Mouse (Mus musculus) midbrain, embryonic 13.5 days (tissue): ENCODE data around the gene Heca. TPM values are rescaled to one million over a fixed set of nuclear protein-coding genes. Genes with fewer than 3 reads are reported as not detected.
"Not testable (repeated sequence)": the region's sequence is repeated elsewhere in the genome, so short reads cannot be mapped to it uniquely, and the experiment has no call there.

ENCODE experiments used
- ATAC-seq: fragments of 200-750 bp; cut with Nextera tagmentation; 2 replicates; pipeline ENCODE4 v1.8.0; 2017; ENCODE audit warnings: mild to moderate bottlenecking, moderate TSS enrichment, moderate library complexity
- H3K27ac ChIP-seq: fragments of 300-500 bp; sonication (generic); 2 replicates; pipeline ENCODE4 v1.5.1; 2015; ENCODE audit warnings: inconsistent platforms, mild to moderate bottlenecking, moderate library complexity
- H3K27me3 ChIP-seq: fragments of 300-500 bp; sonication (generic); 2 replicates; pipeline ENCODE4 v1.6.1; 2015; ENCODE audit warnings: mild to moderate bottlenecking, inconsistent platforms
- H3K36me3 ChIP-seq: fragments of 300-500 bp; sonication (generic); 2 replicates; pipeline ENCODE4 v1.6.1; 2015; ENCODE audit warnings: mild to moderate bottlenecking, inconsistent platforms
- H3K4me1 ChIP-seq: fragments of 300-500 bp; sonication (generic); replicated peaks from 2 replicates; pipeline ENCODE4 v1.6.1; 2015; ENCODE audit warnings: inconsistent platforms
- H3K4me2 ChIP-seq: fragments of 300-500 bp; sonication (generic); replicated peaks from 2 replicates; pipeline ENCODE4 v1.6.1; 2015; ENCODE audit warnings: moderate library complexity, mild to moderate bottlenecking, inconsistent platforms
- H3K4me3 ChIP-seq: fragments of 300-500 bp; sonication (generic); replicated peaks from 2 replicates; pipeline ENCODE4 v1.5.1; 2015; ENCODE audit warnings: mild to moderate bottlenecking, inconsistent platforms
- H3K9ac ChIP-seq: fragments of 300-500 bp; sonication (generic); replicated peaks from 2 replicates; pipeline ENCODE4 v1.6.1; 2015; ENCODE audit warnings: mild to moderate bottlenecking, inconsistent platforms
- H3K9me3 ChIP-seq: fragments of 300-500 bp; sonication (generic); 2 replicates; pipeline ENCODE4 v1.6.1; 2016; ENCODE audit warnings: mild to moderate bottlenecking, inconsistent platforms
- WGBS: fragments of 180-500 bp; shearing (Covaris S2); methylation state at CpG from one replicate; pipeline ENCODE4 v1.1.7; 2015; 5-methylcytosine and 5-hydroxymethylcytosine counted together
- polyA plus RNA-seq: library from polyadenylated mRNA; unstranded; fragments of >200 nt; fragmentation: Nextera tagmentation; extraction: Ambion mirVana; gene quantifications from 2 replicates; pipeline ENCODE4 v1.2.1, GENCODE M21; 2015

The Heca gene
- polyA plus RNA-seq: 4.3 and 5.7 TPM in 2 replicates

DNA sequence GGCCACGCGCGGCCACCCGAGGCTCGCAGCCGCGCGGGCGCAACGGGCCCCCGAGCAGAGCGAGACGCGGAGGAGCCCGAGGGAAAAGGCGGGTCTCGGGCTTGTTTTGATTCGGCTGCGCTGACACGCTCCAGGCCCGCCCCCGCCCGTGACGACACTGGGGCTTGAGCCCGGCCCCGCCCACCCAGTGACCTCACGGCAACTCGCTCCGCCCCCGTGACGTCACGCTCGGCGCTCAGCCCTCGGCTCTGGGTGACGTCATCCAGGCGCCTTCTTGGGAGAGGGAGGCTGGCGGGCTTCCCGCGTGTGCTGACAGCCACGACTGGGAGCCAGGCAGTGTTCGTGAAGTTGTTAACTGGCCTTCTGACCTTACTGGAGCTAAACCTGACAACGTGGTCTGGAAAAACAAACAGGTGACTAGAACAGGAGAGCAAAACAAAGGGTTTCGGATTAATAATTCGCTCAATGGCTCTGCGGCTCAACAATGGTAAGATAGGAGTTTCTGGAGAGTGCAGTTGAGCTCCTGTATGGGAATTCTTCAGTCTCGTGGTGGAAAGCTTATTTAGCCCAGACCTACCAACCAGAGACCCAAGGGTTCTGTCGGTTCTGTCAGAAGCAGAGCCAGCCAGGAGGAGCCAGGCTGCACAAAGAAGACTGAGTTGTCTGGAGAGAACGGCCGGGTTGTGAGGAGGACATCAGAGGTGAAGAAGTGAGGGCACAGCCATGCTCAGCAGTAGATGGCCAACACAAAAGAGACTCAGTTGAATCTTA lies at the start of gene Heca:
Gene Heca, minus strand, starts transcription at position 108 of the 771 bp plus-strand sequence.
- Histone ChIP-seq H3K27ac (peak within 1 kb of the TSS; percentile 92), H3K9me3 (no peaks in the 10 kb centered on the region), H3K4me1 (peaks cover 19% of the 10 kb centered on the region), H3K27me3 (no peaks in the 10 kb centered on the region), H3K9ac (peak within 1 kb of the TSS; percentile 90), H3K4me3 (peak within 1 kb of the TSS; percentile 82), H3K4me2 (peak within 1 kb of the TSS; percentile 63), H3K36me3 (no peaks in the 10 kb centered on the region)
- 9% methylated on average over 50 of the region's 50 CpGs for WGBS
- peak; percentile 97 for ATAC-seq

DNA sequence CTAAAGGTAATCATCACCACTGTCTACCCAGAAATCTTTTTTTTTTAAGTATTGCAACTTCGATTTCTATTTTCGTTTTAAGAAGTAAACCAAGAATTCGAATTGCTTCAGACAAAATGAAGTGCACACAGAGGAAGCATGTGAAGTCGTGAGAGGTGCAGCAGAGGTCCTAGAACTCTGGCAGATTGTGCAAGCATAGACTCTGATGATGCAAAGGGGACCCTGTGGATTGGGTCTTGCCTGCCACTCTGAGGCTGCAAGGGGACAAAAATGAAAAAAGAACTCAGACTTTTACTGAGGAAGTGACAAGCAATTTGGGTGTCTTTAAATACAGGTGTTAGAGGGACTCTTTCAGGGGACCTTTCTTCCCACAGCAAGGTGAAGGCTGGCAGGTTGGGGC lies 42.7 kb upstream of the Heca start:
- H3K4me1 ChIP-seq: no peaks in the 10 kb centered on the region
- H3K4me3 ChIP-seq: no peak overlapping the region
- H3K36me3 ChIP-seq: no peaks in the 10 kb centered on the region
- WGBS: 93% methylated on average over 4 of the region's 4 CpGs
- H3K9me3 ChIP-seq: no peaks in the 10 kb centered on the region
- no peak overlapping the region for H3K9ac ChIP-seq
- no peak overlapping the region for H3K4me2 ChIP-seq
- no peak for ATAC-seq
- H3K27ac ChIP-seq: no peak overlapping the region
- H3K27me3 ChIP-seq: no peaks in the 10 kb centered on the region

DNA sequence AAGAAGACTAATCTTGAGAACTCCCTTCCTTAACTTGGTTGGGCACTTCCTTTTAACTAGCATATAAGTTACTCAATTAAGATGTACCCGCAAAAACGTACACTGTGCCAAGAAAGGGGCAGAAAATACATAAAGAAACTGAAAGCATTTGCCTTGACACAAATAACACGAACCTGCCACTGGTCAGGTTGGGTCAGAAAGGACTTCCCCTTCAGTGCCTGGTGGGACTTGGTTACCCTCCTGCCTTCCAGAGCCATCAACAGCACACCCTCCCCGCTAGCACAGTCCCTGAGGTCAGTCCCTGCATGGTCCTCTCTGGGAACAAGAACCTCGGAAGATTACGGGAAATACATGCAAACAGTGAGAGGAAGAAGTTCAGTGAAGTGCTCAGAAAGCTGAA lies 41.3 kb upstream of the Heca start:
- no peak overlapping the region for H3K9ac ChIP-seq
- no peaks in the 10 kb centered on the region for H3K36me3 ChIP-seq
- H3K27me3 ChIP-seq: no peaks in the 10 kb centered on the region
- 70% methylated on average over 6 of the region's 6 CpGs for WGBS
- no peak overlapping the region for H3K4me3 ChIP-seq
- no peaks in the 10 kb centered on the region for H3K9me3 ChIP-seq
- no peak for ATAC-seq
- H3K4me1 ChIP-seq: no peaks in the 10 kb centered on the region
- H3K4me2 ChIP-seq: no peak overlapping the region
- H3K27ac ChIP-seq: no peak overlapping the region

DNA sequence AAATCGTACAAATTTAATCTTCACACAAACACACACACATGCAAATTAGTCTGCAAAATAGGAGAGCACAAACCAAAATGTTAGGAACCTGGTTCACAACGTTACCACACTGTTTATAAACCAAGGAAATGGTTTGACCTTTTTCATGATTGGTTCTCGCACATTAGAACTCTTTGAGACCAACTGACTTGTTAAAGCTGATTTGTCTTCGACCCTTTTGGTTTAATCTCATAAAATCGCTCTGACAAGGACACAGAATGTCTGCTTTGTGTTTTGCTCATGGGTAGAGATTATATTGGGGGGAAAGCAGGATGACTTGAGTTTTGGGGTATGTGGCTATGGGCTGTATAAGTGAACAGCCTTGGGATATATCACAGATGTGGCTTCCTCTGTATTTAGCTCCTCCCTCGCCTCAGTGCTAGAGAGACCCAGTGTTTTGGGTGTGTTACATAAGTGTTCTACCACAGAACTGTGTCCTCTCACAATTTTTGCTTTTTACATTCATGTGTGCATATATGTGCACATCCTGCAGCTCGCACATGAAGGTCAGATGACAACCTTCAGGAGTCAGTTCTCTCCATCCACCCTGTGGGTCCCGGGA lies 40.1 kb upstream of the Heca start:
- H3K27me3 ChIP-seq: no peaks in the 10 kb centered on the region
- no peak overlapping the region for H3K27ac ChIP-seq
- no peak overlapping the region for H3K9ac ChIP-seq
- no peaks in the 10 kb centered on the region for H3K9me3 ChIP-seq
- 86% methylated on average over 8 of the region's 8 CpGs for WGBS
- no peak overlapping the region for H3K4me2 ChIP-seq
- no peak for ATAC-seq
- H3K4me3 ChIP-seq: no peak overlapping the region
- H3K36me3 ChIP-seq: no peaks in the 10 kb centered on the region
- no peaks in the 10 kb centered on the region for H3K4me1 ChIP-seq

DNA sequence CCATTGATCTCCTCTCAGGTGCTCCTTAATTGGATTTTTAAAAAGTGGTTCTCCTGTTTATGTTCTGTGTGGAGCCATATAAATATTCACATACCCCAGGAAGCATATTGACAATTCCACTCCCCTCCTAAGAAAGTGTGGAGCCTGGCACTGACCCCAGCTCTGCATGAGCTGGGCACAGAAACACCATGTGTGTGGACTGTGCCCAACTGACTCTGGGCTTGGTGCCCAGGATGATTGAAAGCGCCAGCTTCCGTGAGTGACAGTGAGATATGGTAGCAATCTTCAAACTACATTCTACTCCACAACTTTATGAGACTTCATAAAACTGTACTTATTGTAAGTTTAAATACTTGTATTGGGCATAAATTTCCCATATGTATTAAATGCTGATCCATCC lies 35.4 kb upstream of the Heca start:
- Histone ChIP-seq H3K27ac (no peak overlapping the region), H3K27me3 (no peaks in the 10 kb centered on the region), H3K4me3 (no peak overlapping the region), H3K4me1 (no peaks in the 10 kb centered on the region), H3K36me3 (no peaks in the 10 kb centered on the region), H3K9ac (no peak overlapping the region), H3K9me3 (no peaks in the 10 kb centered on the region), H3K4me2 (no peak overlapping the region)
- no peak for ATAC-seq
- 87% methylated on average over 2 of the region's 2 CpGs for WGBS

DNA sequence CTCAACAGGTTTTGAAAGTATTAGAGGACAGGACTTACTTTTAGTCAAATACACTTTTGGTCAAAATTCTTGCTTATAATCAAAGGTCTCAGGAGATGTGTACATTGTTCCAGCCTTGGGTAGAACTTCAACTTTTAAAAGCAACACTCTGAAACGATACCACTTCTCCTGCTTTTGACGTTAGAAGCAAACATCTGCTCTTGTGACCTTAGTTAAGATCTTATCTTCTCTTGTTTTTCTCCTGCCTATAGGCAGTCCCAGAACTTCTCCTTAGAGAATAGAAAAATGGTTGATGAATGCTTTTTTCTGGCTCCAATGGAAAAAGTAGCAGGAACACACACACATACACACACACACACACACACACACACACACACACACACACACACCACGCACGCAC lies 18.2 kb upstream of the Heca start:
- WGBS: 84% methylated on average over 4 of the region's 4 CpGs
- Histone ChIP-seq H3K27ac (no peak overlapping the region), H3K27me3 (no peaks in the 10 kb centered on the region), H3K4me2 (no peak overlapping the region), H3K36me3 (no peaks in the 10 kb centered on the region), H3K9me3 (no peaks in the 10 kb centered on the region), H3K4me3 (no peak overlapping the region), H3K4me1 (no peaks in the 10 kb centered on the region), H3K9ac (no peak overlapping the region)
- ATAC-seq: no peak

DNA sequence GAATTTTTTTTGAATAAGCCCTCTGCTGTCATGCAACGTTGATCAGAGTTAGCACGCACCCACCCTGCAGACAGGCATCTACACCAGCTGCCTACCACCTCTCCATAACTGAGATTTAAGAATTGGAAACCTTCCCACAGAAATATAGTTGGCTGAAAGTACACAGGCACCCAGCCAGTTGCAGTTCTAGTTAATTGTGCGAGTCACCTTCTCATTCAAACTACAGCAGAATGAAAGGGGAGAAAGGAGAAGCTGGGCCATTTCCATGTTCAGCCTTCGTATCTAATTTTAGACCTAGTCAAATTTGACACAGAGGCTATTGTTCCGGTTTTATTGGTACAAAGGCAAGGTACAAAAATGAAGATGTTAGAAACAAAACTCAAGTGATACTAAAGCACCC lies 2.9 kb upstream of the Heca start:
- H3K4me2 ChIP-seq: no peak overlapping the region
- peaks cover 8% of the 10 kb centered on the region for H3K4me1 ChIP-seq
- H3K9me3 ChIP-seq: no peaks in the 10 kb centered on the region
- no peak overlapping the region for H3K4me3 ChIP-seq
- H3K9ac ChIP-seq: no peak overlapping the region
- H3K27ac ChIP-seq: no peak overlapping the region
- 88% methylated on average over 5 of the region's 5 CpGs for WGBS
- no peaks in the 10 kb centered on the region for H3K27me3 ChIP-seq
- no peaks in the 10 kb centered on the region; the same call in 1 of the 2 replicates for H3K36me3 ChIP-seq
- ATAC-seq: no peak

DNA sequence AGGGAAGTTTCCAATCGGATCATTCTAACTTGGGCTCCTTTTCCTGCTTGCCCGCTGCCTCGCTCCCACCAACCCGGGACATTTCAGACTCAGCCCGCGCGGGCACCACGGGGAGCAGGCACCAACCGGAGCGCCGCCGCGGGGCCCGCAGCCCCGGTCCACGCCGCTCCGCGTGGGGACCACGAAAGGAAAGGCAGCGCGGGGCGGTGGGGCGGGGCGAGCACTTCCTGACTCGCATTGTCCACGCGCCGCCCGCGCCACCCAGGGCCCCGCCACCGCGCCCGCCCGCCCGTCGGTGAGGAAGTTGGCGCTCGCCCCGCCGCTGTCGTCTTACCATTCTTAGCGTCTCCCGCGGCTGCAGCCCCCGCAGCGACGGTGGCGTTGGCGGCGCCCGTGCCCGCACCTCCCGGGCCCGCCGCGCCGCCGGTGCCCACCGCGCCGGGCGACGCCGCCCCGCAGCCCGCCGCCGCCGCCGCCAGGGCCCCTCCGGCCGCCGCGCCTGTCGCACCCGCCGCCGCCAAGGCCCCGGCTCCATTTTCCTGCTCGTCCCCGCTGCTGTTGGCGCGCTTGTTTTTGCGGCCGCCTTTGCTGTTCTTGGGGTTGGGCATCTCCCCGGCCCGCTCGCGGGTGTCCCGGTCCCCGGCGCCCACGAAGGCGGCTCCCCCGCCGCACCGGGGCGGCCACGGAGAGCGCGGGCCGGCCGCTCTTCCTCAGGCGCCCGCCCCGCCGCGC lies 526 bp downstream of the Heca start:
- Histone ChIP-seq H3K27me3 (no peaks in the 10 kb centered on the region), H3K9me3 (no peaks in the 10 kb centered on the region), H3K4me1 (peaks cover 19% of the 10 kb centered on the region), H3K36me3 (no peaks in the 10 kb centered on the region), H3K4me3 (peak overlapping the region; percentile 82), H3K4me2 (peak overlapping the region; percentile 63), H3K27ac (peak overlapping the region; percentile 92), H3K9ac (peak overlapping the region; percentile 90)
- peak; percentile 78 for ATAC-seq
- 1% methylated on average over 77 of the region's 110 CpGs for WGBS

DNA sequence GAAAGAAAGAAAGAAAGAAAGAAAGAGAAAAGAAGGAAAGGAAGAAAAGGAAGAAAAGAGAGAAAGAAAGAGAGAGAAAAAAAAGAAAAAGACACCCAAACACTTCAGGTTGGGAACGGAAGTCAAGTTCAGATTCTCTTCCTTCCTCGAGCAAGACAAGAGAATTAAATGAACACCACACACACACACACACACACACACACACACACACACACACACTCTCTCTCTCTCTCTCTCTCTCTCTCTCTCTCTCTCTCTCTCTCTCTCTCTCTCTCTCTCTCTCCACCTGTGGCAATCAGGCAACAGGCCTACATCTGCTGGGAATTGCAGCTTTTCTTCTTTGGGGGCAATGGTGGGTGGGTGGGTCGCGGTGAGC lies 1.1 kb downstream of the Heca start:
- H3K27me3 ChIP-seq, H3K9me3 ChIP-seq, H3K36me3 ChIP-seq, ATAC-seq: not testable (repeated sequence)
- H3K4me3 ChIP-seq: peak overlapping the region; percentile 82
- 1% methylated on average over 4 of the region's 4 CpGs for WGBS
- peak overlapping the region; percentile 90 for H3K9ac ChIP-seq
- H3K4me2 ChIP-seq: peak overlapping the region; percentile 63
- H3K4me1 ChIP-seq: peaks cover 19% of the 10 kb centered on the region
- H3K27ac ChIP-seq: 0 out of 2 replicates have a peak overlapping the region, but pooled peaks have one; percentile 92

DNA sequence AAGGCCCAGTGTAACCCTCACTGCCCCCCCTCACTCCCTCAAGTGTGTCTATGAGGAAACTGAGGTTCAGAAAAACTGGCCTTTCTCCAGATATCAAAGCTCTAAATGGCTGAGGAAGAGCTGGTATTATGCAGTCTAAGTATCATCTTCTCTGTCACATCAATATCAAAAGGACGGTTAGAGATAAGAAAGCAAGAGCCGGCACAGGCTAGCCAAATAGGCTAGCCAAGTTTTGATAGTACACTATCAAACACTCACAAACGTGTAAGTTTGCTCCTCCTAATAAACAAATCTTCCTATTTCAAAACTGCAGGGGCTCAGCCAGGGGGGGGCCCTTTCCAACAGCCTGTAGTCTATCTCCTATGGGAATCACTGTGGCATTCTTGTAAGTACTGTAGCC lies 1.8 kb downstream of the Heca start:
- H3K4me1 ChIP-seq: peaks cover 19% of the 10 kb centered on the region
- peak overlapping the region; percentile 63 for H3K4me2 ChIP-seq
- 54% methylated on average over 3 of the region's 3 CpGs for WGBS
- ATAC-seq: no peak
- H3K27me3 ChIP-seq: no peaks in the 10 kb centered on the region
- H3K36me3 ChIP-seq: no peaks in the 10 kb centered on the region
- H3K9ac ChIP-seq: peak overlapping the region; percentile 48
- peak overlapping the region; percentile 82 for H3K4me3 ChIP-seq
- H3K27ac ChIP-seq: no peak overlapping the region
- no peaks in the 10 kb centered on the region for H3K9me3 ChIP-seq

DNA sequence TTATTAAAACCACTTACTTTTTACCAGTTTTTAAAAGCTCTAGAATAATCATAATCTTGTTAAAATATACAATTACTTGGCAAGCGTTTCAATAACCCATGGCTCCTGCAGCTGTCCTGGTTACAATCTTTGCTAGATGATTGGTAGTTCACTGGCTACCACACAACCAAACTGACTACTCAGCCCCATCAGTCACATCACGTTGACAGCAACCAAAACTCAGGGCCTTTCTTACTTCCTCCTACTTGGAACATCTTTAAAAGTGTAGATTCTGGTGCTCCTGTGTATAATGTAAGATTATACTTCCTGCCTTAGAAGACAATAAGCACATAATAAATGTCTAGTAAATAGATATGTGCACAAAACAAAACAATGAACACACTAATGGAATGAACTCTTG lies 14.2 kb downstream of the Heca start:
- Histone ChIP-seq H3K4me1 (peaks cover 9% of the 10 kb centered on the region), H3K27me3 (no peaks in the 10 kb centered on the region), H3K4me2 (no peak overlapping the region), H3K4me3 (no peak overlapping the region), H3K9me3 (no peaks in the 10 kb centered on the region), H3K36me3 (no peaks in the 10 kb centered on the region), H3K27ac (no peak overlapping the region), H3K9ac (no peak overlapping the region)
- no peak for ATAC-seq
- WGBS: 85% methylated on average over 2 of the region's 2 CpGs

DNA sequence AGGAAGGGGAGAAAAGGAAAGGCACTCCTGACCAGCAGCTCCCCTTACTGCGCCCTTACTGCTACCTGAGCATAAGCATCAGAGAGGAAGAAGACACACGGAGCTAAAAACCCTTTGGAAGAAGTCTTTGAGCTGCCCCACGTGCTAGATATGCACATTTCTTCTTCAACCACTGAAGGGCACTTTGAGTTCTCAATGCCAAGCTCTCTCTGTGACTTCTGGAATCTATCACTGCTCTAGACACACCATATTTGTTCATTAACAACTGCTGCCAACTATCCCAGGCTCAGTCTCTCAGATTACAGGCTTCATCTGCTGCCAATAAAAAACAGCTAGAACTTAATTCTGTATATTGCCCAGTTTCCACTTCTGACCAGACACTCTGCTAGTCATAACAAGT lies 15.7 kb downstream of the Heca start:
- H3K27ac ChIP-seq: no peak overlapping the region
- 78% methylated on average over 3 of the region's 3 CpGs for WGBS
- H3K27me3 ChIP-seq: no peaks in the 10 kb centered on the region
- no peak overlapping the region for H3K4me3 ChIP-seq
- ATAC-seq: no peak
- no peak overlapping the region for H3K9ac ChIP-seq
- no peak overlapping the region for H3K4me2 ChIP-seq
- peaks cover 9% of the 10 kb centered on the region for H3K4me1 ChIP-seq
- no peaks in the 10 kb centered on the region for H3K36me3 ChIP-seq
- H3K9me3 ChIP-seq: no peaks in the 10 kb centered on the region
